Comparison of ENCODE assay signal across 8 mouse cellular contexts in genomic region chr9:23222841-23223548, GRCm38 (mm10). TPM values are rescaled to one million over a fixed set of nuclear protein-coding genes. Genes with fewer than 3 reads are reported as not detected.
A peak's percentile ranks its signal among the peaks of the same experiment; 100 is the strongest.
DNase-seq lines count a peak whose midpoint lies in the region; ATAC-seq and TF ChIP-seq lines count a peak whose summit lies in the region.

Gene Bmper, plus strand, starts transcription at chr9:23223076.

- DNase-seq in left cerebral cortex, adult 18-20 months (ENCODE audit: low spot score in 2 of 2) = peak; percentile 40 to 53
- DNase-seq in left cerebral cortex, adult 11 months (ENCODE audit: low spot score) = no peak
- DNase-seq in cerebellum, postnatal 36 days = peak; percentile 17 to 33
- peak; percentile 84 for DNase-seq in gastrocnemius, adult 2 months
- DNase-seq in limb, embryonic 10.5 days (ENCODE audit: low spot score) = peak; percentile 77
- peak; percentile 95 for DNase-seq in midbrain, embryonic 11.5 days (ENCODE audit: low spot score, missing footprints)

- H3K36me3 ChIP-seq in hindbrain, embryonic 15.5 days = no peaks in the 10 kb centered on the region
- no peaks in the 10 kb centered on the region for H3K36me3 ChIP-seq in limb, embryonic 10.5 days
- no peaks in the 10 kb centered on the region for H3K36me3 ChIP-seq in midbrain, embryonic 11.5 days (ENCODE audit: control insufficient read depth, insufficient read depth, low read length)
- no peaks in the 10 kb centered on the region for H3K36me3 ChIP-seq in stomach, embryonic 16.5 days (ENCODE audit: control insufficient read depth, insufficient read depth, low read length)

- peak within 1 kb of the TSS; percentile 65 for H3K9ac ChIP-seq in hindbrain, embryonic 15.5 days
- H3K9ac ChIP-seq in midbrain, embryonic 11.5 days (ENCODE audit: low read length) = peak within 1 kb of the TSS; percentile 75
- peak within 1 kb of the TSS; percentile 82 for H3K9ac ChIP-seq in stomach, embryonic 16.5 days (ENCODE audit: low read length)

- peak; percentile 88 for ATAC-seq in hindbrain, embryonic 15.5 days (ENCODE audit: low FRiP score, low read depth)
- peak; percentile 90 for ATAC-seq in midbrain, embryonic 11.5 days (ENCODE audit: low FRiP score)
- peak; percentile 84 for ATAC-seq in stomach, embryonic 16.5 days (ENCODE audit: insufficient read depth, low FRiP score)

- H3K27ac ChIP-seq in gastrocnemius, adult 2 months = peak within 1 kb of the TSS; percentile 75
- peak within 1 kb of the TSS; percentile 88 for H3K27ac ChIP-seq in hindbrain, embryonic 15.5 days (replicated peaks)
- H3K27ac ChIP-seq in limb, embryonic 10.5 days = peak within 1 kb of the TSS; percentile 84
- H3K27ac ChIP-seq in midbrain, embryonic 11.5 days (ENCODE audit: low read depth, low read length) = no peak within 1 kb of the TSS; the same call in 1 of the 2 replicates
- peak within 1 kb of the TSS; percentile 47 for H3K27ac ChIP-seq in stomach, embryonic 16.5 days (ENCODE audit: low read length)

- peaks cover 19% of the 10 kb centered on the region for H3K27me3 ChIP-seq in hindbrain, embryonic 15.5 days
- peaks cover 93% of the 10 kb centered on the region for H3K27me3 ChIP-seq in limb, embryonic 10.5 days (ENCODE audit: low read depth, poor library complexity, severe bottlenecking)
- H3K27me3 ChIP-seq in midbrain, embryonic 11.5 days (ENCODE audit: control insufficient read depth, insufficient read depth, low read length) = peaks cover 31% of the 10 kb centered on the region
- H3K27me3 ChIP-seq in stomach, embryonic 16.5 days (ENCODE audit: control insufficient read depth, insufficient read depth, low read length) = peaks cover 32% of the 10 kb centered on the region

- under 1% methylated on average over 80 of the region's 86 CpGs for WGBS in hindbrain, embryonic 15.5 days
- 0% methylated on average over 78 of the region's 86 CpGs for whole genome bisulfite sequencing in limb, embryonic 10.5 days
- under 1% methylated on average over 77 of the region's 86 CpGs for WGBS in midbrain, embryonic 11.5 days
- under 1% methylated on average over 82 of the region's 86 CpGs for WGBS in stomach, embryonic 16.5 days

- peak within 1 kb of the TSS; percentile 88 for H3K4me3 ChIP-seq in gastrocnemius, adult 2 months
- peak within 1 kb of the TSS; percentile 77 for H3K4me3 ChIP-seq in hindbrain, embryonic 15.5 days
- H3K4me3 ChIP-seq in limb, embryonic 10.5 days = peak within 1 kb of the TSS; percentile 74
- H3K4me3 ChIP-seq in midbrain, embryonic 11.5 days (ENCODE audit: low read depth, low read length) = peak within 1 kb of the TSS; percentile 62
- H3K4me3 ChIP-seq in stomach, embryonic 16.5 days (replicated peaks; ENCODE audit: low read length) = peak within 1 kb of the TSS; percentile 66

- H3K4me2 ChIP-seq in hindbrain, embryonic 15.5 days = peak within 1 kb of the TSS; percentile 87
- H3K4me2 ChIP-seq in midbrain, embryonic 11.5 days = peak within 1 kb of the TSS; percentile 97
- H3K4me2 ChIP-seq in stomach, embryonic 16.5 days (ENCODE audit: low read depth, low read length) = peak within 1 kb of the TSS; percentile 90

- intact Hi-C loops in gastrocnemius, adult 2 months (cut with DNase I) = no loop called here

- TF ChIP-seq CTCF in gastrocnemius, adult 2 months (IDR thresholded peaks at IDR 0.05) = no peak

- H3K9me3 ChIP-seq in hindbrain, embryonic 15.5 days = no peaks in the 10 kb centered on the region
- H3K9me3 ChIP-seq in limb, embryonic 10.5 days (replicated peaks) = no peaks in the 10 kb centered on the region
- H3K9me3 ChIP-seq in midbrain, embryonic 11.5 days (ENCODE audit: control insufficient read depth, low read length) = no peaks in the 10 kb centered on the region
- H3K9me3 ChIP-seq in stomach, embryonic 16.5 days (replicated peaks; ENCODE audit: control insufficient read depth, low read length) = no peaks in the 10 kb centered on the region

- H3K4me1 ChIP-seq in hindbrain, embryonic 15.5 days (replicated peaks) = peaks cover 19% of the 10 kb centered on the region
- H3K4me1 ChIP-seq in limb, embryonic 10.5 days = peaks cover 18% of the 10 kb centered on the region
- no peaks in the 10 kb centered on the region for H3K4me1 ChIP-seq in midbrain, embryonic 11.5 days (ENCODE audit: control insufficient read depth, insufficient read depth, low read length)
- H3K4me1 ChIP-seq in stomach, embryonic 16.5 days (ENCODE audit: control insufficient read depth, insufficient read depth, low read length) = 0 out of 2 replicates have a peak, but pooled peaks cover 2% of the 10 kb centered on the region

RNA-seq across cellular contexts. Expression of gene Bmper, which starts in this region (rescaled TPM):
- total RNA-seq in left cerebral cortex, adult 18-20 months (2021) = 10 to 100 TPM in 1 of 2 experiments, 1 to 10 TPM in 1; 6.4 to 11.8 TPM
- total RNA-seq in gastrocnemius, adult 2 months (2021) = 1 to 10 TPM; 4.0 to 4.4 TPM
- 8.3 and 8.6 TPM in 2 replicates for polyA plus RNA-seq in hindbrain, embryonic 15.5 days (2015; fragmentation: Nextera tagmentation; extraction: Ambion mirVana)
- polyA plus RNA-seq in limb, embryonic 10.5 days (2016; fragmentation: Nextera tagmentation; extraction: Ambion mirVana) = 0.55 and 2.7 TPM in 2 replicates
- polyA plus RNA-seq in midbrain, embryonic 11.5 days (2014; fragmentation: Nextera tagmentation; extraction: Ambion mirVana) = 1.4 and 2.7 TPM in 2 replicates
- polyA plus RNA-seq in stomach, embryonic 16.5 days (2015; fragmentation: Nextera tagmentation; extraction: Ambion mirVana) = 6.1 and 6.4 TPM in 2 replicates
